Mouse (Mus musculus) heart, embryonic 13.5 days (tissue): ENCODE results near the gene Ccser1. TPM values are rescaled to one million over a fixed set of nuclear protein-coding genes. Genes with fewer than 3 reads are reported as not detected.

Experiments used
- ATAC-seq: fragments of 200-750 bp; cut with Nextera tagmentation; 2 replicates; pipeline ENCODE4 v1.8.0; 2017; ENCODE audit warnings: moderate TSS enrichment; ENCODE audit not compliant: insufficient number of reproducible peaks, low FRiP score, low TSS enrichment; ENCODE audit errors: extremely low read depth
- H3K27ac ChIP-seq: fragments of 300-500 bp; sonication (generic); replicated peaks from 2 replicates; pipeline ENCODE4 v1.5.1; 2015; ENCODE audit warnings: moderate library complexity, mild to moderate bottlenecking, inconsistent platforms
- H3K27me3 ChIP-seq: fragments of 300-500 bp; sonication (generic); replicated peaks from 2 replicates; pipeline ENCODE4 v1.6.1; 2015; ENCODE audit warnings: mild to moderate bottlenecking, inconsistent platforms
- H3K36me3 ChIP-seq: fragments of 300-500 bp; sonication (generic); 2 replicates; pipeline ENCODE4 v1.6.1; 2015; ENCODE audit warnings: mild to moderate bottlenecking, inconsistent platforms
- H3K4me1 ChIP-seq: fragments of 300-500 bp; sonication (generic); 2 replicates; pipeline ENCODE4 v1.6.1; 2015; ENCODE audit warnings: inconsistent platforms
- H3K4me2 ChIP-seq: fragments of 300-500 bp; sonication (generic); 2 replicates; pipeline ENCODE4 v1.6.1; 2015; ENCODE audit warnings: inconsistent platforms, mild to moderate bottlenecking, moderate library complexity
- H3K4me3 ChIP-seq: fragments of 300-500 bp; sonication (generic); 2 replicates; pipeline ENCODE4 v1.5.1; 2015; ENCODE audit warnings: moderate library complexity, mild to moderate bottlenecking, inconsistent platforms
- H3K9ac ChIP-seq: fragments of 300-500 bp; sonication (generic); 2 replicates; pipeline ENCODE4 v1.6.1; 2015; ENCODE audit warnings: inconsistent platforms, mild to moderate bottlenecking, moderate library complexity
- H3K9me3 ChIP-seq: fragments of 300-500 bp; sonication (generic); 2 replicates; pipeline ENCODE4 v1.6.1; 2016; ENCODE audit warnings: inconsistent platforms
- WGBS: fragments of 180-500 bp; shearing (Covaris S2); methylation state at CpG from one replicate; pipeline ENCODE4 v1.1.7; 2015; ENCODE audit warnings: mixed read lengths; 5-methylcytosine and 5-hydroxymethylcytosine counted together
- polyA plus RNA-seq: library from polyadenylated mRNA; unstranded; fragments of >200 nt; fragmentation: Nextera tagmentation; extraction: Ambion mirVana; gene quantifications from 2 replicates; pipeline ENCODE4 v1.2.1, GENCODE M21; 2015

Gene Ccser1
- polyA plus RNA-seq = 1.2 and 3.2 TPM in 2 replicates

- under 1% methylated on average over 87 of the region's 105 CpGs for WGBS
- Histone ChIP-seq H3K9me3 (no peaks in the 10 kb centered on the region), H3K4me1 (peaks cover 5% of the 10 kb centered on the region; the same call in 1 of the 2 replicates), H3K4me2 (peak within 1 kb of the TSS; percentile 100), H3K27ac (no peak within 1 kb of the TSS), H3K4me3 (peak within 1 kb of the TSS; percentile 71), H3K27me3 (peaks cover 29% of the 10 kb centered on the region), H3K36me3 (no peaks in the 10 kb centered on the region), H3K9ac (peak within 1 kb of the TSS; percentile 83)
- peak; percentile 79 for ATAC-seq
Observed at GRCm38 (mm10) chr6:61179949-61180755, at the start of gene Ccser1. Gene Ccser1, plus strand, starts transcription at chr6:61180324.

GRCm38 (mm10) chr6:61136436-61136835 is 43.7 kb upstream of the Ccser1 start:
- ATAC-seq = no peak
- WGBS = 63% methylated on average over 2 of the region's 2 CpGs

DNA sequence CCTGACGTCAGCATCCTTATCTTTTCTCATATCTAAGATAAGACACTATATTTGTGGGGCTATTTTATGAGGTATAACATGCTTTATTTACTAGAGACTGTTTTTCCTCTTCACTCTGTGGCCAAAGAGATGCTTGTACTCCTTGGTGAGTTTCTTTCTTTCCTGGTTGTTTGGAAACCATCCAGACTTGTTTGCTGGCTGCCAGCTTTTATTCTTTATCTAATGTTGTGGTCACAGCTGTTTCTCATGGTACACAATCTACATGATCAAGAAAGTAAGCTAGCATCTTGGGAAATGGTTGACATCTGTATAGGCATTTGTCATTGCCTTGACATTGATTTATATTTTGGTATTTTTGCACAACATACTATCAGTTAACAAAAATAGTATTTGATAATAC is 37.1 kb upstream of the Ccser1 start:
- Histone ChIP-seq H3K36me3 (no peaks in the 10 kb centered on the region), H3K4me1 (no peaks in the 10 kb centered on the region), H3K27ac (no peak overlapping the region), H3K9me3 (no peaks in the 10 kb centered on the region), H3K4me3 (no peak overlapping the region), H3K27me3 (no peaks in the 10 kb centered on the region), H3K4me2 (no peak overlapping the region), H3K9ac (no peak overlapping the region)
- 35% methylated on average over 1 of the region's 1 CpGs for WGBS
- no peak for ATAC-seq

More at GRCm38 (mm10) chr6:61136436-61136835, 43.7 kb upstream of the Ccser1 start:
- Histone ChIP-seq H3K27ac (no peak overlapping the region), H3K27me3 (no peaks in the 10 kb centered on the region), H3K9ac (no peak overlapping the region), H3K36me3 (no peaks in the 10 kb centered on the region), H3K4me2 (no peak overlapping the region), H3K4me3 (no peak overlapping the region), H3K9me3 (no peaks in the 10 kb centered on the region), H3K4me1 (no peaks in the 10 kb centered on the region)

- Histone ChIP-seq H3K4me1 (no peaks in the 10 kb centered on the region), H3K27me3 (no peaks in the 10 kb centered on the region), H3K27ac (no peak overlapping the region), H3K4me3 (no peak overlapping the region), H3K9ac (no peak overlapping the region), H3K4me2 (no peak overlapping the region), H3K36me3 (no peaks in the 10 kb centered on the region), H3K9me3 (no peaks in the 10 kb centered on the region)
- no peak for ATAC-seq
- WGBS = 78% methylated on average over 3 of the region's 3 CpGs
Observed at GRCm38 (mm10) chr6:61152924-61153323, 27.2 kb upstream of the Ccser1 start.

- H3K4me2 ChIP-seq = no peak overlapping the region
- H3K27me3 ChIP-seq = no peaks in the 10 kb centered on the region
- H3K4me3 ChIP-seq = no peak overlapping the region
- no peaks in the 10 kb centered on the region for H3K36me3 ChIP-seq
- no peak overlapping the region for H3K27ac ChIP-seq
- H3K9me3 ChIP-seq = no peaks in the 10 kb centered on the region
- H3K9ac ChIP-seq = no peak overlapping the region
- no peaks in the 10 kb centered on the region for H3K4me1 ChIP-seq
- 55% methylated on average over 6 of the region's 6 CpGs for WGBS
- no peak for ATAC-seq
Observed at GRCm38 (mm10) chr6:61154654-61155053, 25.5 kb upstream of the Ccser1 start.

DNA sequence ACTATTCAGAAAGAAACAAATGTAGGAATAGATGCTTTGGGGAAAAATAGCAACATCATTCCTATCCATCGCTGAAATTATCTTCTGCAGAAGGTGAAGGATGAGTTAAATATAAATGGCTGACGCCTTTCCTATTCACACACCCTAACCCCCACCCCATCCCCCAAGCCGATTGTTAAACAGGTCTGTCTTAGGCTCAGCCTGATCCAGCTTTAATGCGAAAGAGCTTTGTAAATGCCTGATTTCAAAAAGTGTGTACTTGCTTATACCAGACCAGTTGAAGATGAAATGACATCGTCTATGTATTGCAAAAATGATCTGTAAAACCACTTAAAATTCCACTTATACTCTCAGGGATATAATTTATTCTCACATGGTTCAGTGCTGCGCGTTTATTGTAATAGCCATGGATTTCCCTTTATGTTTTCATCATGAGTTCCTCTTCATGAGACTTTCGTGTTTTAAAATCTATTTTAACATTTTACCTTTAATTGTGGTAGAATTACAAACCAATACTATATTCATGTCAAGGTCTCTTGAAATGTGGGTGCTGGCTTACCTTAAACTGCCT is 25.0 kb upstream of the Ccser1 start:
- Histone ChIP-seq H3K27me3 (no peaks in the 10 kb centered on the region), H3K4me3 (no peak overlapping the region), H3K9ac (no peak overlapping the region), H3K36me3 (no peaks in the 10 kb centered on the region), H3K27ac (no peak overlapping the region), H3K4me2 (no peak overlapping the region), H3K9me3 (no peaks in the 10 kb centered on the region), H3K4me1 (no peaks in the 10 kb centered on the region)
- no peak for ATAC-seq
- WGBS = 62% methylated on average over 8 of the region's 8 CpGs

DNA sequence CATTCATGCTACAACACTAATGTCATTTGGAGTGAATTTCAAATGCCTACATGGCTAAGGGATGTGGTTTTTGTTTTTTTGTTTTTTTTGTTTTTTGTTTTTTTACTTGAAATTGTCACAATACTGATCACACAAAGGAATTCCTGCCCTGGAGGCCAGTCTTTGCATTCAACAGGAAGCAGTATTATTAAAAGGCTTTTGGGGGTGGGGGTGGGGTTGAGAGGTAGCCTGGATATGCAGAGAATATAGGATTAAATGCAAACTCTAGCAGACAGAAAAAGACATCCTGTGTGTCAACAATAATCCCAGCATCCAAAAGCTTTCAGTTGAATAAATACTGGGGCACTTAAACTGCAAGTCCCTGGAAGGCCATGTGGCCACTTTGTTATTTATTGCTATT is 24.4 kb upstream of the Ccser1 start:
- no peak overlapping the region for H3K4me3 ChIP-seq
- no peaks in the 10 kb centered on the region for H3K9me3 ChIP-seq
- no peak overlapping the region for H3K4me2 ChIP-seq
- no peaks in the 10 kb centered on the region for H3K4me1 ChIP-seq
- H3K27ac ChIP-seq = no peak overlapping the region
- H3K9ac ChIP-seq = no peak overlapping the region
- no peaks in the 10 kb centered on the region for H3K27me3 ChIP-seq
- no peak for ATAC-seq
- H3K36me3 ChIP-seq = no peaks in the 10 kb centered on the region

- no peak overlapping the region for H3K27ac ChIP-seq
- ATAC-seq = no peak
- no peaks in the 10 kb centered on the region for H3K36me3 ChIP-seq
- no peak overlapping the region for H3K4me3 ChIP-seq
- no peaks in the 10 kb centered on the region for H3K9me3 ChIP-seq
- H3K27me3 ChIP-seq = no peaks in the 10 kb centered on the region
- no peaks in the 10 kb centered on the region for H3K4me1 ChIP-seq
- H3K9ac ChIP-seq = no peak overlapping the region
- H3K4me2 ChIP-seq = no peak overlapping the region
Observed at GRCm38 (mm10) chr6:61162117-61162516, 18.0 kb upstream of the Ccser1 start.

GRCm38 (mm10) chr6:61166891-61167290 is 13.2 kb upstream of the Ccser1 start:
- Histone ChIP-seq H3K9me3 (no peaks in the 10 kb centered on the region), H3K9ac (no peak overlapping the region), H3K27me3 (no peaks in the 10 kb centered on the region), H3K4me2 (no peak overlapping the region), H3K4me3 (no peak overlapping the region), H3K27ac (no peak overlapping the region), H3K4me1 (no peaks in the 10 kb centered on the region), H3K36me3 (no peaks in the 10 kb centered on the region)
- 65% methylated on average over 1 of the region's 1 CpGs for WGBS
- ATAC-seq = no peak

DNA sequence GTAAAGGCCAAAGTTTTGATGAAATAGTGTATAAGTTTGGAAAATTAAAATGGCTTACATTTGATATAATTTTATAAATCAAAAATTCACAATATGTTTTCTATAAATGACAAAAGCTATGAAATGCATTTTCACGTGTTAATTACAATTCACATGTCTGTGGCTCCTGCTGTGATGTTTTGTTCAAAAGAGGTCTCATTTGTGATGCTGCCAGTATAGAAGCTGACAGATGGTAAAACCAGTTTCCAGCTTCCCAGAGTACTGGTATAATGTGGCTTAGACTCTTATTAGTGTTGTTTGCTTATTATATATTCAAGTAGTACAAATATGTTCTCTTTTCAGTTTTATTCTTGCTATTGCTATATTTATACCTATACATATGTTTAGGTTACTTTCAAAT is 4.0 kb upstream of the Ccser1 start:
- Histone ChIP-seq H3K9ac (no peak overlapping the region), H3K4me1 (peaks cover 2% of the 10 kb centered on the region; the same call in 1 of the 2 replicates), H3K9me3 (no peaks in the 10 kb centered on the region), H3K36me3 (no peaks in the 10 kb centered on the region), H3K27ac (no peak overlapping the region), H3K4me3 (no peak overlapping the region), H3K27me3 (peaks cover 26% of the 10 kb centered on the region), H3K4me2 (no peak overlapping the region)
- no peak for ATAC-seq
- WGBS = 67% methylated on average over 1 of the region's 1 CpGs

DNA sequence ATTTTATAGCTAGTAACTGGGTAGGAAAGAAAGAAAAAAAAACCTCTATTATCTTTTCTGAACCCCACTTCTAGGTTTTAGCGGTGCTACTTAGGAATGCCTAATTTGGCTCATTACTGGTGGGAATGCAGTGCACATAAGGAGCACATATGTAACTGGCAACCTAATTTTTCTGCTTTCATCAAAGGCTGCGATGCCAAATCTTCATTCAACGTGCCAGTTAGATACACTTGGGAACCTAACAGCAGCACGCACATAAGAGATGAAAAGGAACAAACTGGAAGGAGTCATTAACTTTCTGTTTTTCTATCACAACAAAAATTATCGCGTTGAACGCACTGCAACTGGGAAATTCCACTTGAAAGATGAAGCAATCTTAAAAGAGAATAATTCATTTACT is 2.6 kb upstream of the Ccser1 start:
- H3K4me2 ChIP-seq = no peak overlapping the region
- no peak overlapping the region for H3K27ac ChIP-seq
- H3K4me1 ChIP-seq = peaks cover 5% of the 10 kb centered on the region; the same call in 1 of the 2 replicates
- H3K9ac ChIP-seq = no peak overlapping the region
- H3K36me3 ChIP-seq = no peaks in the 10 kb centered on the region
- ATAC-seq = no peak
- no peak overlapping the region for H3K4me3 ChIP-seq
- 79% methylated on average over 7 of the region's 7 CpGs for WGBS
- peaks cover 29% of the 10 kb centered on the region for H3K27me3 ChIP-seq
- no peaks in the 10 kb centered on the region for H3K9me3 ChIP-seq

GRCm38 (mm10) chr6:61179641-61179948 is 529 bp upstream of the Ccser1 start:
- Histone ChIP-seq H3K9ac (peak overlapping the region; percentile 83), H3K36me3 (no peaks in the 10 kb centered on the region), H3K4me2 (peak overlapping the region; percentile 100), H3K27me3 (peaks cover 29% of the 10 kb centered on the region), H3K27ac (no peak overlapping the region), H3K4me3 (peak overlapping the region; percentile 71), H3K4me1 (peaks cover 5% of the 10 kb centered on the region; the same call in 1 of the 2 replicates), H3K9me3 (no peaks in the 10 kb centered on the region)
- no peak for ATAC-seq
- WGBS = 2% methylated on average over 5 of the region's 5 CpGs
